8 mouse cellular contexts compared by ENCODE assay signal in the genomic region with DNA sequence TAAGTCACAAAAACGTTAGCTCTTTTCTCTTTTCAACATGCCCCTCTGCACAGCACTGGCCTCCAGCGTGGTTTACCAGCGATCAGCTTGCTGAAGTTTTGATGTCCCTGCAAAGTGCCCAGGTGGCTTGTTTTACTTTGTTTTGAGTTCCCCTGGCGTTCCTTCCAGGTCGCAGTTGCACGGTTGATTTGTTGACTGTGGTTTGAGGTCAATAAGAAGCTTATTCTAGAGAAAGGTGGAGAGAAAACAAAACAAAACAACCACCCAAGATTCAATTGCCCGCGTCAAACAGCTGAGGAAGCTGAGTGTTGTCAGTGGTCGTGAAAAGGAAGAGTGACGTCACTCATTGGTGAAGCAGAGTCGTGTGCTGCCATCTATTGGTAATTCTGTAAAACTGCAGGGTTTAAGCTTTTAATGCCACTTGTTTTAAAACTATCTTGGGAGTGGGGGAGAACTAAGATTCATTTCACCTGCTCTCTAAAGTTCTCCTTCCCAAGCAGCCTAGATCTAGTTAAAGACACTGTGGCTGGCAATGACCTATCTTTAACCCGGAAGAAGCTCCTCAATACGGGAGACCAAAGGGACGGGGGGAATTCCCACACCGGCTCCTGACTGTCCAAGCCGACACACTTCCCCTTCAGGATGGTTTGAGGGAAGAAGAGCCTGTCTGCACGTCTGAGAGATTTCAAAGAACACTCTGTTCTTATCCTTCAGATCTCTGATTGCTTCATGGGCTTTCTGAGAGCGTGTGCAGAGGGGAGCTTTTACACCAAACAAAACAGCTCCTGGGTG.
DNase-seq lines count a peak whose midpoint lies in the region; ATAC-seq lines count a peak whose summit lies in the region.

No protein-coding gene starts in this region.

- WGBS in hindbrain, embryonic 13.5 days = 17% methylated on average over 18 of the region's 18 CpGs

- 0 out of 2 replicates have a peak overlapping the region, but pooled peaks have one; percentile 43 for H3K9ac ChIP-seq in hindbrain, embryonic 13.5 days

- no peaks in the 10 kb centered on the region for H3K36me3 ChIP-seq in hindbrain, embryonic 13.5 days

- intact Hi-C loops in gastrocnemius, postnatal 36 days (cut with DNase I) = loop anchor here (2.0 kb wide), 3 partner anchors 171 to 269 kb away; a partner anchor contains a TSS

- peak; percentile 73 for ATAC-seq in hindbrain, embryonic 13.5 days (ENCODE audit: low FRiP score)

- H3K4me2 ChIP-seq in hindbrain, embryonic 13.5 days = peak overlapping the region; percentile 59

- H3K4me3 ChIP-seq in hindbrain, embryonic 13.5 days = peak overlapping the region; percentile 31

- H3K27me3 ChIP-seq in hindbrain, embryonic 13.5 days = peaks cover 6% of the 10 kb centered on the region

- H3K27ac ChIP-seq in hindbrain, embryonic 13.5 days = no peak overlapping the region

- peak; percentile 21 for DNase-seq in gastrocnemius, postnatal 25 days
- DNase-seq in gastrocnemius, postnatal 36 days = no peak
- peak; percentile 61 for DNase-seq in c-Kit-positive CD71-negative TER-119-negative erythroid progenitor cells, embryonic 14.5 days (ENCODE audit: low read depth)
- DNase-seq in fat pad, adult 2 months (ENCODE audit: extremely low read depth, low read depth, low spot score) = peak; percentile 42
- peak; percentile 14 to 43 for DNase-seq in layer of hippocampus, postnatal 14 days (ENCODE audit: low spot score in 2 of 2)
- DNase-seq in lung, postnatal 25 days (ENCODE audit: low spot score) = peak; percentile 70
- peak; percentile 40 for DNase-seq in retina, postnatal 7 days (ENCODE audit: low read depth, low spot score)

- peaks cover 3% of the 10 kb centered on the region for H3K4me1 ChIP-seq in hindbrain, embryonic 13.5 days (replicated peaks)

- H3K9me3 ChIP-seq in hindbrain, embryonic 13.5 days = no peaks in the 10 kb centered on the region

Comparison
In these comparisons a context has a peak if more than half of its experiments do, and no peak if none do; other contexts are left out.
1. DNase-seq: peak in gastrocnemius, postnatal 25 days (single experiment), c-Kit-positive CD71-negative TER-119-negative erythroid progenitor cells, embryonic 14.5 days (single experiment), fat pad, adult 2 months (single experiment), layer of hippocampus, postnatal 14 days (2 of 2), lung, postnatal 25 days (single experiment) and retina, postnatal 7 days (single experiment); none in gastrocnemius, postnatal 36 days (0 of 2).